Mouse (Mus musculus): ENCODE results near the gene Hmga1. TPM values are rescaled to one million over a fixed set of nuclear protein-coding genes. Genes with fewer than 3 reads are reported as not detected.

Gene Hmga1
- total and polyA plus RNA-seq, 2 experiments = 5.7 to 21.4 TPM

GRCm38 (mm10) chr17:27510258-27511124, 45.8 kb upstream of the Hmga1 start:
- no peak overlapping the region for H3K27ac ChIP-seq (replicated peaks; ENCODE audit: insufficient read depth, low read depth, low read length)
- no peaks in the 10 kb centered on the region for H3K4me1 ChIP-seq (ENCODE audit: control insufficient read depth, insufficient read depth, low read length)
- peaks cover 19% of the 10 kb centered on the region for H3K27me3 ChIP-seq (ENCODE audit: control insufficient read depth, insufficient read depth, low read length)
- H3K9ac ChIP-seq (ENCODE audit: low read depth, low read length) = no peak overlapping the region
- no peak for DNase-seq (ENCODE audit: extremely low read depth, low read depth, low spot score)
- no peak overlapping the region for H3K4me3 ChIP-seq (ENCODE audit: insufficient read depth, low read depth, low read length)
- no peak for TF ChIP-seq POLR2A (IDR thresholded peaks at IDR 0.05; ENCODE audit: extremely low read depth, insufficient read depth, low read length)
- no peak for TF ChIP-seq CTCF (IDR thresholded peaks at IDR 0.05; ENCODE audit: low read depth, low read length)
- H3K79me2 ChIP-seq (ENCODE audit: control insufficient read depth, insufficient read depth, low read length) = no peaks in the 10 kb centered on the region
- H3K36me3 ChIP-seq (ENCODE audit: control insufficient read depth, insufficient read depth, low read length) = no peaks in the 10 kb centered on the region
- 54% methylated on average over 9 of the region's 9 CpGs for WGBS

GRCm38 (mm10) chr17:27511125-27511735, 45.1 kb upstream of the Hmga1 start:
- no peak for TF ChIP-seq CTCF (IDR thresholded peaks at IDR 0.05; ENCODE audit: low read depth, low read length)
- TF ChIP-seq POLR2A (IDR thresholded peaks at IDR 0.05; ENCODE audit: extremely low read depth, insufficient read depth, low read length) = no peak
- H3K79me2 ChIP-seq (ENCODE audit: control insufficient read depth, insufficient read depth, low read length) = no peaks in the 10 kb centered on the region
- 93% methylated on average over 7 of the region's 7 CpGs for WGBS
- no peaks in the 10 kb centered on the region for H3K36me3 ChIP-seq (ENCODE audit: control insufficient read depth, insufficient read depth, low read length)
- peaks cover 19% of the 10 kb centered on the region for H3K27me3 ChIP-seq (ENCODE audit: control insufficient read depth, insufficient read depth, low read length)
- H3K27ac ChIP-seq (replicated peaks; ENCODE audit: insufficient read depth, low read depth, low read length) = no peak overlapping the region
- no peak overlapping the region for H3K4me3 ChIP-seq (ENCODE audit: insufficient read depth, low read depth, low read length)
- DNase-seq (ENCODE audit: extremely low read depth, low read depth, low spot score) = no peak
- H3K4me1 ChIP-seq (ENCODE audit: control insufficient read depth, insufficient read depth, low read length) = no peaks in the 10 kb centered on the region
- no peak overlapping the region for H3K9ac ChIP-seq (ENCODE audit: low read depth, low read length)

DNA sequence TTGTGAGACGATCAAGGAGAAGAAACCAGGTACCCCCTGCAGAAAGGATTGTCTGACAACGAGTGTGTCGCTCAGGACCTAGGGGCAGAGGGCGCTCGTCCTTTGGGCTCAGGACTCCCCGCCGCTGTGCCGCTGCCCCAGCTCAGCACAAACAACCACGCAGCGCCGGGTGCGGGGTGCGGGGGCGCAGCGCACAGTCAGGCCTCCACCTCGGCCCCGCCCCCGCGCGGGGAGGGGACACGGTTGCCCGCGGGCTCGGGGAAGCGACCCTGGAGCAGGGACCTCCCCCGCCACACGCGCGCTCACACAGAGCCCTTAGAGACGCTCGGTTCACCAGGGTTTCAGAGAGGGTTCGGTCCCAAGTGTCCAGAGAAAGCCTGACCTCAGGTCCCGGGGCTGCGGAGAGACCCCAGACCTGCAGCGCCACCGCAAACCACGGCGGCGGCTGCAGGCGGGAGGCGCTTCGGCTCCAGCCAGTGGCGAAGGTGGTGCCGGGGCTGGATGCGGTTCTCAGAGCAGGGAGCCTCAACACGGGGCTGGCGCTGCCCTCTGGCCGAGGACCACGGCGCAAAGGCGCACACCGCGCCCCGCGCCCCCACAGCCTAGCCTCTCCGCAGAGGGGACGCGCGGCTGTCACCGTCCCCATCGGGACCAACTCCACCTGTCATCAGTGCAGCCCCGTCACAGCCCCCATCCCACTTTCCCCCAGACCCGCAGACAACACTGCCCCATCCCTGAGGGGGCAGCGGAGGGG, 44.3 kb upstream of the Hmga1 start:
- H3K36me3 ChIP-seq (ENCODE audit: control insufficient read depth, insufficient read depth, low read length) = no peaks in the 10 kb centered on the region
- 2% methylated on average over 63 of the region's 64 CpGs for WGBS
- DNase-seq (ENCODE audit: extremely low read depth, low read depth, low spot score) = no peak
- H3K4me1 ChIP-seq (ENCODE audit: control insufficient read depth, insufficient read depth, low read length) = no peaks in the 10 kb centered on the region
- H3K27ac ChIP-seq (replicated peaks; ENCODE audit: insufficient read depth, low read depth, low read length) = no peak overlapping the region
- peaks cover 19% of the 10 kb centered on the region for H3K27me3 ChIP-seq (ENCODE audit: control insufficient read depth, insufficient read depth, low read length)
- TF ChIP-seq CTCF (IDR thresholded peaks at IDR 0.05; ENCODE audit: low read depth, low read length) = no peak
- TF ChIP-seq POLR2A (IDR thresholded peaks at IDR 0.05; ENCODE audit: extremely low read depth, insufficient read depth, low read length) = no peak
- no peak overlapping the region for H3K4me3 ChIP-seq (ENCODE audit: insufficient read depth, low read depth, low read length)
- no peak overlapping the region for H3K9ac ChIP-seq (ENCODE audit: low read depth, low read length)
- no peaks in the 10 kb centered on the region for H3K79me2 ChIP-seq (ENCODE audit: control insufficient read depth, insufficient read depth, low read length)

DNA sequence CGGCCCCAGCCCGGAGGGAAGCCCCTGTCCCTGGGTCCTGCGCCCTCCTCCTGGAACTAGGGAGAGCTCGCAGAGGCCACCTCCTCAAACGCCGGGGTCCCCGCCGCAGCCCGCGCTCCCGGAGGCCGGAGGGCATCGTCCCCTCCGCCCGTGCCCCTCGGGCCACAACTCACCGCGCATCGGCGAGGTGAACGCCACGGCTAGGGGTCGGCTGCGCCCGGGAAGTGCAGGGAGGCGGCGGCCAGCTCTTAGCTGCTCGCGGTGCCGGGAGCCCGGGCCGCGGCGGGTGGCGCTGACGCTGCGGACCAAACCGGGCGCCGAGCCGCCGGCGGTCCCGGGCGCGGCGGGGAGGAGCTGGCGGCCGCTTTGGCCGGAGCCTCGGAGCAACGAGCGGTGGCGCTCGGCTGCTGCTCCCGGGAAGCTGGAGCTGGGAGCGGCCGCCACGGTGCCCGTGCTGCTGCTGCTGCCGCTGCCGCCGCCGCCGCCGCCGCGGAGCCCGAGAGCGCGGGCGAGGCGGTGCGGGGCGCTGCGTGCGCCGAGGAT, 43.6 kb upstream of the Hmga1 start:
- H3K27ac ChIP-seq (replicated peaks; ENCODE audit: insufficient read depth, low read depth, low read length) = no peak overlapping the region
- no peak for DNase-seq (ENCODE audit: extremely low read depth, low read depth, low spot score)
- H3K9ac ChIP-seq (ENCODE audit: low read depth, low read length) = no peak overlapping the region
- H3K36me3 ChIP-seq (ENCODE audit: control insufficient read depth, insufficient read depth, low read length) = no peaks in the 10 kb centered on the region
- no peak for TF ChIP-seq CTCF (IDR thresholded peaks at IDR 0.05; ENCODE audit: low read depth, low read length)
- TF ChIP-seq POLR2A (IDR thresholded peaks at IDR 0.05; ENCODE audit: extremely low read depth, insufficient read depth, low read length) = no peak
- no peaks in the 10 kb centered on the region for H3K79me2 ChIP-seq (ENCODE audit: control insufficient read depth, insufficient read depth, low read length)
- 2% methylated on average over 78 of the region's 78 CpGs for WGBS
- no peak overlapping the region for H3K4me3 ChIP-seq (ENCODE audit: insufficient read depth, low read depth, low read length)
- H3K27me3 ChIP-seq (ENCODE audit: control insufficient read depth, insufficient read depth, low read length) = peaks cover 19% of the 10 kb centered on the region
- no peaks in the 10 kb centered on the region for H3K4me1 ChIP-seq (ENCODE audit: control insufficient read depth, insufficient read depth, low read length)

GRCm38 (mm10) chr17:27513279-27513915, 42.9 kb upstream of the Hmga1 start:
- Histone ChIP-seq H3K9ac (ENCODE audit: low read depth, low read length) (no peak overlapping the region), H3K36me3 (ENCODE audit: control insufficient read depth, insufficient read depth, low read length) (no peaks in the 10 kb centered on the region), H3K79me2 (ENCODE audit: control insufficient read depth, insufficient read depth, low read length) (no peaks in the 10 kb centered on the region), H3K27ac (replicated peaks; ENCODE audit: insufficient read depth, low read depth, low read length) (no peak overlapping the region), H3K4me3 (ENCODE audit: insufficient read depth, low read depth, low read length) (no peak overlapping the region), H3K4me1 (ENCODE audit: control insufficient read depth, insufficient read depth, low read length) (no peaks in the 10 kb centered on the region), H3K27me3 (ENCODE audit: control insufficient read depth, insufficient read depth, low read length) (peaks cover 19% of the 10 kb centered on the region)
- 4% methylated on average over 58 of the region's 66 CpGs for WGBS
- no peak for TF ChIP-seq CTCF (IDR thresholded peaks at IDR 0.05; ENCODE audit: low read depth, low read length)
- no peak for TF ChIP-seq POLR2A (IDR thresholded peaks at IDR 0.05; ENCODE audit: extremely low read depth, insufficient read depth, low read length)
- DNase-seq (ENCODE audit: extremely low read depth, low read depth, low spot score) = no peak
